In genomic region chr1:165471490-165471889, GRCm38 (mm10) we compare ENCODE assay signal across 16 mouse cellular contexts. TPM values are rescaled to one million over a fixed set of nuclear protein-coding genes. Genes with fewer than 3 reads are reported as not detected.
"Had no signal": no experiment of that assay in that cellular context is flagged by ENCODE, and none has a peak within 500 bp of the region (broad histone marks: within the 10 kb centered on the region; RNA-seq: fewer than 3 reads in every experiment).

No protein-coding gene starts in this region.

- H3K9me3 ChIP-seq: kidney, embryonic 15.5 days; limb, embryonic 15.5 days; liver, embryonic 15.5 days; lung, embryonic 15.5 days; midbrain, embryonic 10.5 days; midbrain, embryonic 15.5 days; neural tube, embryonic 12.5 days had no signal

- H3K36me3 ChIP-seq: kidney, embryonic 15.5 days; limb, embryonic 15.5 days; liver, embryonic 15.5 days; lung, embryonic 15.5 days; midbrain, embryonic 10.5 days; midbrain, embryonic 15.5 days; neural tube, embryonic 12.5 days had no signal

- H3K27ac ChIP-seq: kidney, embryonic 15.5 days; limb, embryonic 15.5 days; liver, embryonic 15.5 days; lung, embryonic 15.5 days; midbrain, embryonic 10.5 days; midbrain, embryonic 15.5 days; neural tube, embryonic 12.5 days had no signal

- ATAC-seq: intestine, embryonic 16.5 days; midbrain, embryonic 15.5 days had no signal

- H3K4me3 ChIP-seq: kidney, embryonic 15.5 days; limb, embryonic 15.5 days; liver, embryonic 15.5 days; lung, embryonic 15.5 days; midbrain, embryonic 10.5 days; midbrain, embryonic 15.5 days; neural tube, embryonic 12.5 days had no signal

- H3K9ac ChIP-seq: kidney, embryonic 15.5 days; limb, embryonic 15.5 days; liver, embryonic 15.5 days; lung, embryonic 15.5 days; midbrain, embryonic 15.5 days; neural tube, embryonic 12.5 days had no signal

- H3K4me2 ChIP-seq: kidney, embryonic 15.5 days; limb, embryonic 15.5 days; liver, embryonic 15.5 days; lung, embryonic 15.5 days; midbrain, embryonic 15.5 days; neural tube, embryonic 12.5 days had no signal

- H3K4me1 ChIP-seq: limb, embryonic 15.5 days; lung, embryonic 15.5 days; midbrain, embryonic 10.5 days; midbrain, embryonic 15.5 days; neural tube, embryonic 12.5 days had no signal

- H3K27me3 ChIP-seq: kidney, embryonic 15.5 days; limb, embryonic 15.5 days; liver, embryonic 15.5 days; lung, embryonic 15.5 days; midbrain, embryonic 15.5 days; neural tube, embryonic 12.5 days had no signal

- DNase-seq: kidney, adult 2 months; kidney, postnatal 14 days; layer of hippocampus, adult 9-11 months; layer of hippocampus, postnatal 36 days; thymus, adult 18-20 months; thymus, postnatal 25 days had no signal

RNA-seq across cellular contexts. Expression of gene Adcy10, which starts 13.5 kb away (rescaled TPM):
- polyA plus RNA-seq: intestine, embryonic 16.5 days; large intestine, adult 2 months; limb, embryonic 11.5 days; lung, embryonic 15.5 days had no signal
